Mouse (Mus musculus) cerebellum, adult 2 months (tissue): Measurements from ENCODE around the gene Dennd1a.

Source experiments
- CTCF ChIP-seq: fragments of 200-500 bp; IDR thresholded peaks from 2 replicates; pipeline ENCODE4 v1.5.1; 2011; ENCODE audit warnings: low read depth, mild to moderate bottlenecking, control low read depth, low read length, moderate library complexity, borderline replicate concordance; ENCODE audit not compliant: insufficient read depth
- POLR2A ChIP-seq: fragments of 200-500 bp; IDR thresholded peaks from 2 replicates; pipeline ENCODE4 v1.6.1; 2011; ENCODE audit warnings: low read length, control low read depth, borderline replicate concordance; ENCODE audit not compliant: insufficient read depth

- TF ChIP-seq CTCF (no peak), POLR2A (no peak)
Measured at GRCm38 (mm10) chr2:37926133-37926503, 361.1 kb downstream of the Dennd1a start.
